Mouse (Mus musculus) embryonic facial prominence, embryonic 14.5 days (tissue): ENCODE measurements around the gene Zbtb34. TPM values are rescaled to one million over a fixed set of nuclear protein-coding genes. Genes with fewer than 3 reads are reported as not detected.

Experiments used
- ATAC-seq: fragments of 200-750 bp; cut with Nextera tagmentation; 2 replicates; pipeline ENCODE4 v1.8.0; 2017; ENCODE audit warnings: low read depth, moderate number of reproducible peaks, moderate TSS enrichment
- DNase-seq: peaks from one replicate; pipeline ENCODE4 v3.0.0-alpha.2; 2015; ENCODE audit warnings: low spot score
- H3K27ac ChIP-seq: fragments of 300-500 bp; sonication (generic); replicated peaks from 2 replicates; pipeline ENCODE4 v1.5.1; 2014; ENCODE audit warnings: low read depth, mild to moderate bottlenecking, low read length, moderate library complexity
- H3K27me3 ChIP-seq: fragments of 300-500 bp; sonication (generic); replicated peaks from 2 replicates; pipeline ENCODE4 v1.6.1; 2014; ENCODE audit warnings: low read length; ENCODE audit not compliant: control insufficient read depth, insufficient read depth
- H3K36me3 ChIP-seq: fragments of 300-500 bp; sonication (generic); 2 replicates; pipeline ENCODE4 v1.6.1; 2014; ENCODE audit warnings: low read length, mixed read lengths; ENCODE audit not compliant: control insufficient read depth, insufficient read depth
- H3K4me1 ChIP-seq: fragments of 300-500 bp; sonication (generic); 2 replicates; pipeline ENCODE4 v1.6.1; 2014; ENCODE audit warnings: antibody characterized with exemption, low read length; ENCODE audit not compliant: control insufficient read depth, insufficient read depth
- H3K4me2 ChIP-seq: fragments of 300-500 bp; sonication (generic); 2 replicates; pipeline ENCODE4 v1.6.1; 2014; ENCODE audit warnings: low read depth, mild to moderate bottlenecking, low read length, moderate library complexity, mixed read lengths
- H3K4me3 ChIP-seq: fragments of 300-500 bp; sonication (generic); 2 replicates; pipeline ENCODE4 v1.5.1; 2014; ENCODE audit warnings: low read depth, mild to moderate bottlenecking, low read length
- H3K9ac ChIP-seq: fragments of 300-500 bp; sonication (generic); 2 replicates; pipeline ENCODE4 v1.6.1; 2014; ENCODE audit warnings: low read depth, mild to moderate bottlenecking, low read length, moderate library complexity, mixed read lengths
- H3K9me3 ChIP-seq: fragments of 300-500 bp; sonication (generic); 2 replicates; pipeline ENCODE4 v1.6.1; 2016; ENCODE audit warnings: low read length; ENCODE audit not compliant: control insufficient read depth
- whole genome bisulfite sequencing: fragments of 180-500 bp; shearing (Covaris S2); extraction: QIAGEN DNeasy Blood & Tissue Kit; methylation state at CpG from one replicate; pipeline ENCODE4 v1.1.7; 2014; 5-methylcytosine and 5-hydroxymethylcytosine counted together
- polyA plus RNA-seq: library from polyadenylated mRNA; unstranded; fragments of >200 nt; fragmentation: Nextera tagmentation; extraction: Ambion mirVana; gene quantifications from 2 replicates; pipeline ENCODE4 v1.2.1, GENCODE M21; 2014

Gene Zbtb34
- 7.3 and 9.6 TPM in 2 replicates for polyA plus RNA-seq

- DNase-seq: peak; percentile 76
Measured at GRCm38 (mm10) chr2:33430771-33431699, at the start of gene Zbtb34. Zbtb34 (minus strand) TSS chr2:33431324.

GRCm38 (mm10) chr2:33477961-33478755 is 47.0 kb upstream of the Zbtb34 start:
- no peak overlapping the region for H3K4me2 ChIP-seq
- WGBS: 87% methylated on average over 10 of the region's 10 CpGs

More at GRCm38 (mm10) chr2:33430771-33431699, at the start of gene Zbtb34:
- Histone ChIP-seq H3K9me3 (no peaks in the 10 kb centered on the region), H3K36me3 (peaks cover 15% of the 10 kb centered on the region), H3K27me3 (no peaks in the 10 kb centered on the region), H3K4me2 (peak within 1 kb of the TSS; percentile 80), H3K4me3 (peak within 1 kb of the TSS; percentile 89), H3K9ac (peak within 1 kb of the TSS; percentile 95), H3K4me1 (peaks cover 23% of the 10 kb centered on the region), H3K27ac (peak within 1 kb of the TSS; percentile 53)
- WGBS: under 1% methylated on average over 32 of the region's 102 CpGs
- peak; percentile 79 for ATAC-seq

GRCm38 (mm10) chr2:33475961-33476360 is 44.8 kb upstream of the Zbtb34 start:
- ATAC-seq (no peak), DNase-seq (peak; percentile 89)
- H3K27ac ChIP-seq: 0 out of 2 replicates have a peak overlapping the region, but pooled peaks have one; percentile 10

More at GRCm38 (mm10) chr2:33477961-33478755, 47.0 kb upstream of the Zbtb34 start:
- Histone ChIP-seq H3K9me3 (no peaks in the 10 kb centered on the region), H3K4me1 (peaks cover 5% of the 10 kb centered on the region; the same call in 1 of the 2 replicates), H3K9ac (no peak overlapping the region), H3K36me3 (no peaks in the 10 kb centered on the region), H3K27ac (no peak overlapping the region), H3K27me3 (no peaks in the 10 kb centered on the region), H3K4me3 (no peak overlapping the region)
- ATAC-seq (no peak), DNase-seq (no peak)

GRCm38 (mm10) chr2:33468466-33469097 is 37.5 kb upstream of the Zbtb34 start, which contains the start of gene Zbtb43:
Zbtb43 (minus strand) TSS chr2:33468559.
- Histone ChIP-seq H3K36me3 (peaks cover 11% of the 10 kb centered on the region), H3K4me3 (peak within 1 kb of the TSS; percentile 95), H3K9me3 (no peaks in the 10 kb centered on the region), H3K4me2 (peak within 1 kb of the TSS; percentile 80), H3K27me3 (no peaks in the 10 kb centered on the region), H3K9ac (peak within 1 kb of the TSS; percentile 96), H3K4me1 (peaks cover 15% of the 10 kb centered on the region), H3K27ac (peak within 1 kb of the TSS; percentile 39; the same call in 1 of the 2 replicates)
- WGBS: 5% methylated on average over 33 of the region's 36 CpGs
- ATAC-seq (peak; percentile 97), DNase-seq (peak; percentile 97)

More at GRCm38 (mm10) chr2:33475961-33476360, 44.8 kb upstream of the Zbtb34 start:
- no peak overlapping the region for H3K9ac ChIP-seq
- H3K36me3 ChIP-seq: no peaks in the 10 kb centered on the region
- no peak overlapping the region for H3K4me3 ChIP-seq
- H3K4me1 ChIP-seq: peaks cover 5% of the 10 kb centered on the region; the same call in 1 of the 2 replicates
- H3K9me3 ChIP-seq: no peaks in the 10 kb centered on the region
- no peaks in the 10 kb centered on the region for H3K27me3 ChIP-seq
- no peak overlapping the region for H3K4me2 ChIP-seq

- H3K4me1 ChIP-seq: peaks cover 15% of the 10 kb centered on the region
- H3K27ac ChIP-seq: peak overlapping the region; percentile 39; the same call in 1 of the 2 replicates
- DNase-seq (no peak), ATAC-seq (peak; percentile 15; the same call in 1 of the 2 replicates)
- peak overlapping the region; percentile 95 for H3K4me3 ChIP-seq
- H3K27me3 ChIP-seq: no peaks in the 10 kb centered on the region
- H3K9me3 ChIP-seq: no peaks in the 10 kb centered on the region
- 23% methylated on average over 14 of the region's 57 CpGs for WGBS
- peak overlapping the region; percentile 96 for H3K9ac ChIP-seq
- H3K4me2 ChIP-seq: peak overlapping the region; percentile 80
- H3K36me3 ChIP-seq: peaks cover 16% of the 10 kb centered on the region
Measured at GRCm38 (mm10) chr2:33467546-33468465, 36.7 kb upstream of the Zbtb34 start.

- H3K4me3 ChIP-seq: no peak overlapping the region
- H3K4me1 ChIP-seq: peaks cover 15% of the 10 kb centered on the region
- no peak for ATAC-seq
- H3K36me3 ChIP-seq: peaks cover 34% of the 10 kb centered on the region
- H3K27me3 ChIP-seq: no peaks in the 10 kb centered on the region
- H3K27ac ChIP-seq: no peak overlapping the region
- DNase-seq: peak; percentile 12
- H3K9me3 ChIP-seq: no peaks in the 10 kb centered on the region
- H3K9ac ChIP-seq: no peak overlapping the region
- WGBS: 76% methylated on average over 4 of the region's 4 CpGs
- H3K4me2 ChIP-seq: no peak overlapping the region
Measured at GRCm38 (mm10) chr2:33465966-33466365, 34.8 kb upstream of the Zbtb34 start.

- ATAC-seq (no peak), DNase-seq (no peak)
- no peaks in the 10 kb centered on the region for H3K27me3 ChIP-seq
- no peak overlapping the region for H3K4me2 ChIP-seq
- H3K9me3 ChIP-seq: no peaks in the 10 kb centered on the region
- H3K4me1 ChIP-seq: peaks cover 15% of the 10 kb centered on the region
- no peak overlapping the region for H3K27ac ChIP-seq
- no peak overlapping the region for H3K4me3 ChIP-seq
- peaks cover 34% of the 10 kb centered on the region for H3K36me3 ChIP-seq
- H3K9ac ChIP-seq: no peak overlapping the region
- 79% methylated on average over 5 of the region's 5 CpGs for WGBS
Measured at GRCm38 (mm10) chr2:33465215-33465614, 34.1 kb upstream of the Zbtb34 start.
